Mouse (Mus musculus): ENCODE measurements around the gene Khdrbs1.
A peak's percentile ranks its signal among the peaks of the same experiment; 100 is the strongest.

Khdrbs1 gene

GRCm38 (mm10) chr4:129672083-129672877 lies 69.8 kb downstream of the Khdrbs1 start, which contains the start of gene Kpna6:
Gene Kpna6, minus strand, starts transcription at chr4:129672767.
- DNase-seq: peak; percentile 86

GRCm38 (mm10) chr4:129671491-129672082 lies 70.5 kb downstream of the Khdrbs1 start:
- peak; percentile 67 for DNase-seq

GRCm38 (mm10) chr4:129662255-129662813 lies 79.8 kb downstream of the Khdrbs1 start:
- DNase-seq: no peak

GRCm38 (mm10) chr4:129661584-129661983 lies 80.5 kb downstream of the Khdrbs1 start:
- no peak for DNase-seq

GRCm38 (mm10) chr4:129654770-129655169 lies 87.3 kb downstream of the Khdrbs1 start:
- DNase-seq: no peak
